Comparison of ENCODE assay signal across 9 mouse cellular contexts in genomic region chr2:168524905-168525381, GRCm38 (mm10).
DNase-seq lines count a peak whose midpoint lies in the region; ATAC-seq and TF ChIP-seq lines count a peak whose summit lies in the region.
"Had no signal": no experiment of that assay in that cellular context is flagged by ENCODE, and none has a peak within 500 bp of the region (broad histone marks: within the 10 kb centered on the region; RNA-seq: fewer than 3 reads in every experiment).

No protein-coding gene starts in this region.

- peak overlapping the region; percentile 86 for H3K27ac ChIP-seq in gastrocnemius, adult 2 months
- H3K27ac ChIP-seq in hindbrain, embryonic 15.5 days (replicated peaks) = peak overlapping the region; percentile 21
- H3K27ac ChIP-seq: macrophage had no signal

- TF ChIP-seq CTCF in gastrocnemius, adult 2 months (IDR thresholded peaks at IDR 0.05) = no peak

- H3K9me3 ChIP-seq in hindbrain, embryonic 15.5 days = no peaks in the 10 kb centered on the region

- H3K4me1 ChIP-seq in hindbrain, embryonic 15.5 days (replicated peaks) = peaks cover 19% of the 10 kb centered on the region

- intact Hi-C loops in gastrocnemius, adult 2 months (cut with DNase I) = loop anchor here (5.0 kb wide), 1 partner anchor 62 kb away; no protein-coding TSS in a partner anchor

- peak overlapping the region; percentile 61 for H3K4me3 ChIP-seq in gastrocnemius, adult 2 months
- peak overlapping the region; percentile 16 for H3K4me3 ChIP-seq in hindbrain, embryonic 15.5 days

- peak overlapping the region; percentile 54 for H3K4me2 ChIP-seq in hindbrain, embryonic 15.5 days

- WGBS in hindbrain, embryonic 15.5 days = 2% methylated on average over 13 of the region's 13 CpGs

- peak; percentile 88 for ATAC-seq in hindbrain, embryonic 15.5 days (ENCODE audit: low FRiP score, low read depth)

- no peaks in the 10 kb centered on the region for H3K27me3 ChIP-seq in hindbrain, embryonic 15.5 days

- 0 out of 2 replicates have a peak overlapping the region, but pooled peaks have one; percentile 12 for H3K9ac ChIP-seq in hindbrain, embryonic 15.5 days

- peak; percentile 91 for DNase-seq in ZHBTc4 (ENCODE audit: low read depth, low spot score)
- peak; percentile 68 to 89 for DNase-seq in cerebellum, postnatal 4 days (ENCODE audit: low spot score in 2 of 2)
- peak; percentile 98 for DNase-seq in gastrocnemius, adult 2 months
- peak; percentile 79 to 83 for DNase-seq in layer of hippocampus, postnatal 36 days
- peak; percentile 97 for DNase-seq in lung, postnatal 14 days
- DNase-seq in retina, embryonic 14.5 days (ENCODE audit: low spot score) = peak; percentile 84
- DNase-seq in urinary bladder, postnatal 14 days (ENCODE audit: low spot score) = peak; percentile 98

- H3K36me3 ChIP-seq in hindbrain, embryonic 15.5 days = no peaks in the 10 kb centered on the region

Comparison
In these comparisons a context has a peak if more than half of its experiments do, and no peak if none do; other contexts are left out.
1. Peak in every context shown above with its lines: DNase-seq, ATAC-seq, H3K4me3 ChIP-seq and H3K27ac ChIP-seq.